Mouse (Mus musculus) bone marrow macrophage, adult 2 months (primary cell): Measurements from ENCODE around the gene Caprin1.

Experiments used
- CTCF ChIP-seq: IDR thresholded peaks from 2 replicates; pipeline ENCODE4 v1.5.1; 2012; ENCODE audit warnings: low read depth, mild to moderate bottlenecking, low read length, moderate library complexity
- POLR2A ChIP-seq: IDR thresholded peaks from 2 replicates; pipeline ENCODE4 v1.6.1; 2012; ENCODE audit warnings: mild to moderate bottlenecking, low read depth, low read length, borderline replicate concordance

GRCm38 (mm10) chr2:103846875-103847274 lies 49.4 kb upstream of the Caprin1 start:
- TF ChIP-seq POLR2A (no peak), CTCF (no peak)
